In the genomic region with DNA sequence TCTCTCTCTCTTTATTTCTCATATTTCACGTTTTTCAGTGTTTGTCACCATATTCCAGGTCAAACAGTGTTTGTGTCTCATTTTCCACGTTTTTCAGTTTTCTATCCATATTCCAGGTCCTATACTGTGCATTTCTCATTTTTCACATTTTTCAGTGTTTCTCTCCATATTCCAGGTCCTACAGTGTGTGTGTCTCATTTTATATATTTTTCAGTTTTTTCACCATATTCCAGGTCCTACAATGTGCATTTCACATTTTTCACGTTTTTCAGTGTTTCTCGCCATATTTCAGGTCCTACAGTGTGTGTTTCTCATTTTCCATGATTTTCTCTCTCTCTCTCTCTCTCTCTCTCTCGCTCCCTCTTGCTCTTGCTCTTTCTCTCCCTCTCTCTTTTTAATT, we compare ENCODE assay signal across 10 mouse cellular contexts.
DNase-seq lines count a peak whose midpoint lies in the region; ATAC-seq and TF ChIP-seq lines count a peak whose summit lies in the region.
"Had no signal": no experiment of that assay in that cellular context is flagged by ENCODE, and none has a peak within 500 bp of the region (broad histone marks: within the 10 kb centered on the region; RNA-seq: fewer than 3 reads in every experiment).

No protein-coding gene starts in this region.

- WGBS in lung, embryonic 14.5 days = 64% methylated on average over 5 of the region's 5 CpGs
- WGBS in kidney, embryonic 14.5 days = 66% methylated on average over 5 of the region's 5 CpGs

- no peak overlapping the region for H3K4me3 ChIP-seq in lung, embryonic 14.5 days (ENCODE audit: low read depth, low read length)
- H3K4me3 ChIP-seq in kidney, embryonic 14.5 days (ENCODE audit: low read length) = no peak overlapping the region
- H3K4me3 ChIP-seq: heart, embryonic 15.5 days had no signal

- no peak overlapping the region for H3K4me2 ChIP-seq in lung, embryonic 14.5 days
- H3K4me2 ChIP-seq in kidney, embryonic 14.5 days (replicated peaks; ENCODE audit: low read depth, low read length) = no peak overlapping the region
- H3K4me2 ChIP-seq: heart, embryonic 15.5 days had no signal

- no peaks in the 10 kb centered on the region for H3K4me1 ChIP-seq in lung, embryonic 14.5 days (ENCODE audit: insufficient read depth)
- H3K4me1 ChIP-seq in kidney, embryonic 14.5 days (ENCODE audit: control insufficient read depth, insufficient read depth, low read length) = no peaks in the 10 kb centered on the region
- H3K4me1 ChIP-seq: heart, embryonic 15.5 days had no signal

- H3K27me3 ChIP-seq in lung, embryonic 14.5 days (ENCODE audit: insufficient read depth, low read length) = no peaks in the 10 kb centered on the region
- no peaks in the 10 kb centered on the region for H3K27me3 ChIP-seq in kidney, embryonic 14.5 days (ENCODE audit: control insufficient read depth, insufficient read depth, low read length)
- H3K27me3 ChIP-seq: heart, embryonic 15.5 days had no signal

- H3K36me3 ChIP-seq in lung, embryonic 14.5 days (ENCODE audit: insufficient read depth) = no peaks in the 10 kb centered on the region
- H3K36me3 ChIP-seq in kidney, embryonic 14.5 days (ENCODE audit: control insufficient read depth, insufficient read depth, low read length) = no peaks in the 10 kb centered on the region
- H3K36me3 ChIP-seq: heart, embryonic 15.5 days had no signal

- H3K27ac ChIP-seq in lung, embryonic 14.5 days (ENCODE audit: low read depth) = no peak overlapping the region
- H3K27ac ChIP-seq in kidney, embryonic 14.5 days (ENCODE audit: low read depth, low read length) = no peak overlapping the region
- H3K27ac ChIP-seq: heart, embryonic 15.5 days had no signal

- H3K9me3 ChIP-seq in lung, embryonic 14.5 days (ENCODE audit: low read depth, low read length) = peaks cover 5% of the 10 kb centered on the region; the same call in 1 of the 2 replicates
- no peaks in the 10 kb centered on the region for H3K9me3 ChIP-seq in kidney, embryonic 14.5 days (ENCODE audit: control insufficient read depth, low read length)
- H3K9me3 ChIP-seq: heart, embryonic 15.5 days had no signal

- no peak for ATAC-seq in lung, embryonic 14.5 days (ENCODE audit: insufficient read depth)
- peak; percentile 88 for ATAC-seq in erythroid progenitor cell, adult 5-6 weeks (replicated peaks; ENCODE audit: low FRiP score, poor library complexity, severe bottlenecking)
- no peak; the same call in 1 of the 2 replicates for ATAC-seq in kidney, embryonic 14.5 days (ENCODE audit: low FRiP score, low TSS enrichment)

- no peak for TF ChIP-seq CTCF in lung, embryonic 14.5 days (IDR thresholded peaks at IDR 0.05; ENCODE audit: low read depth)

- peak; percentile 4 for DNase-seq in embryo, embryonic 10 days (ENCODE audit: low spot score)
- DNase-seq in embryo, embryonic 9.5 days (ENCODE audit: extremely low spot score) = no peak
- DNase-seq in lung, embryonic 14.5 days = peak; percentile 23
- DNase-seq in lung, adult 18-20 months = no peak
- peak; percentile 20 for DNase-seq in retina, postnatal 1 day
- DNase-seq in frontal cortex, postnatal 25 days (ENCODE audit: low spot score in 2 of 2) = no peak
- DNase-seq: lung, postnatal 14 days had no signal

- H3K9ac ChIP-seq in lung, embryonic 14.5 days = no peak overlapping the region
- no peak overlapping the region for H3K9ac ChIP-seq in kidney, embryonic 14.5 days (ENCODE audit: low read depth, low read length)
- H3K9ac ChIP-seq: heart, embryonic 15.5 days had no signal

Comparison
In these comparisons a context has a peak if more than half of its experiments do, and no peak if none do; other contexts are left out.
1. DNase-seq: peak in embryo, embryonic 10 days (single experiment), lung, embryonic 14.5 days (single experiment) and retina, postnatal 1 day (single experiment); none in embryo, embryonic 9.5 days (single experiment), lung, adult 18-20 months (0 of 2) and frontal cortex, postnatal 25 days (0 of 2).